Mouse (Mus musculus) stomach, embryonic 14.5 days (tissue): ENCODE results near the gene Ifitm1. TPM values are rescaled to one million over a fixed set of nuclear protein-coding genes. Genes with fewer than 3 reads are reported as not detected.

Experiments
- ATAC-seq: fragments of 200-750 bp; cut with Nextera tagmentation; 2 replicates; pipeline ENCODE4 v1.8.0; 2017; ENCODE audit warnings: low read depth, moderate TSS enrichment; ENCODE audit not compliant: insufficient number of reproducible peaks, insufficient read depth, low FRiP score
- H3K27ac ChIP-seq: fragments of 300-500 bp; sonication (generic); 2 replicates; pipeline ENCODE4 v1.5.1; 2014; ENCODE audit warnings: mild to moderate bottlenecking, low read length, moderate library complexity, mixed read lengths
- H3K27me3 ChIP-seq: fragments of 300-500 bp; sonication (generic); 2 replicates; pipeline ENCODE4 v1.6.1; 2014; ENCODE audit warnings: low read length, control low read depth, mixed read lengths; ENCODE audit not compliant: control insufficient read depth, insufficient read depth
- H3K36me3 ChIP-seq: fragments of 300-500 bp; sonication (generic); 2 replicates; pipeline ENCODE4 v1.6.1; 2014; ENCODE audit warnings: mild to moderate bottlenecking, control low read depth, low read length, moderate library complexity, mixed read lengths; ENCODE audit not compliant: control insufficient read depth, insufficient read depth
- H3K4me1 ChIP-seq: fragments of 300-500 bp; sonication (generic); 2 replicates; pipeline ENCODE4 v1.6.1; 2014; ENCODE audit warnings: low read length, control low read depth, mixed read lengths; ENCODE audit not compliant: control insufficient read depth, insufficient read depth
- H3K4me2 ChIP-seq: fragments of 300-500 bp; sonication (generic); replicated peaks from 2 replicates; pipeline ENCODE4 v1.6.1; 2014; ENCODE audit warnings: low read depth, low read length, control low read depth
- H3K4me3 ChIP-seq: fragments of 300-500 bp; sonication (generic); 2 replicates; pipeline ENCODE4 v1.5.1; 2014; ENCODE audit warnings: low read depth, low read length, control low read depth
- H3K9ac ChIP-seq: fragments of 300-500 bp; sonication (generic); replicated peaks from 2 replicates; pipeline ENCODE4 v1.6.1; 2014; ENCODE audit warnings: low read depth, mild to moderate bottlenecking, control low read depth, low read length, moderate library complexity, mixed read lengths
- H3K9me3 ChIP-seq: fragments of 300-500 bp; sonication (generic); 2 replicates; pipeline ENCODE4 v1.6.1; 2016; ENCODE audit warnings: low read depth, low read length, control low read depth; ENCODE audit not compliant: control insufficient read depth
- WGBS: fragments of 180-500 bp; shearing (Covaris S2); extraction: QIAGEN DNeasy Blood & Tissue Kit; methylation state at CpG from one replicate; pipeline ENCODE4 v1.1.7; 2014; 5-methylcytosine and 5-hydroxymethylcytosine counted together
- polyA plus RNA-seq: library from polyadenylated mRNA; unstranded; fragments of >200 nt; fragmentation: Nextera tagmentation; extraction: Ambion mirVana; gene quantifications from 2 replicates; pipeline ENCODE4 v1.2.1, GENCODE M21; 2014

The Ifitm1 gene
- polyA plus RNA-seq, 1 experiment from 2014 or later = 289 TPM

GRCm38 (mm10) chr7:140938896-140939295 lies 28.1 kb upstream of the Ifitm1 start:
- 25% methylated on average over 2 of the region's 2 CpGs for WGBS
- 0 out of 2 replicates have a peak overlapping the region, but pooled peaks have one; percentile 38 for H3K4me2 ChIP-seq
- no peak for ATAC-seq
- H3K36me3 ChIP-seq = no peaks in the 10 kb centered on the region
- H3K4me3 ChIP-seq = no peak overlapping the region
- H3K9me3 ChIP-seq = no peaks in the 10 kb centered on the region
- no peak overlapping the region for H3K9ac ChIP-seq
- peaks cover 15% of the 10 kb centered on the region; the same call in 1 of the 2 replicates for H3K4me1 ChIP-seq
- peak overlapping the region; percentile 77; the same call in 1 of the 2 replicates for H3K27ac ChIP-seq
- H3K27me3 ChIP-seq = no peaks in the 10 kb centered on the region

GRCm38 (mm10) chr7:140939669-140940171 lies 27.3 kb upstream of the Ifitm1 start:
- no peaks in the 10 kb centered on the region for H3K9me3 ChIP-seq
- no peaks in the 10 kb centered on the region for H3K36me3 ChIP-seq
- H3K27ac ChIP-seq = peak overlapping the region; percentile 77
- WGBS = 4% methylated on average over 7 of the region's 8 CpGs
- H3K4me2 ChIP-seq = peak overlapping the region; percentile 38
- H3K27me3 ChIP-seq = no peaks in the 10 kb centered on the region
- H3K4me1 ChIP-seq = peaks cover 15% of the 10 kb centered on the region; the same call in 1 of the 2 replicates
- peak; percentile 30; the same call in 1 of the 2 replicates for ATAC-seq
- H3K9ac ChIP-seq = no peak overlapping the region
- no peak overlapping the region for H3K4me3 ChIP-seq

- 2% methylated on average over 33 of the region's 33 CpGs for WGBS
- Histone ChIP-seq H3K4me1 (peaks cover 15% of the 10 kb centered on the region; the same call in 1 of the 2 replicates), H3K9ac (peak within 1 kb of the TSS; percentile 49), H3K27ac (peak within 1 kb of the TSS; percentile 94), H3K4me3 (peak within 1 kb of the TSS; percentile 45), H3K4me2 (peak within 1 kb of the TSS; percentile 70), H3K27me3 (no peaks in the 10 kb centered on the region), H3K9me3 (no peaks in the 10 kb centered on the region), H3K36me3 (peaks cover 15% of the 10 kb centered on the region)
- ATAC-seq = peak; percentile 88
Observed at GRCm38 (mm10) chr7:140941222-140942051, 25.6 kb upstream of the Ifitm1 start, which contains the start of gene Pgghg. Gene Pgghg (plus strand): TSS chr7:140941391.

- Histone ChIP-seq H3K36me3 (peaks cover 20% of the 10 kb centered on the region), H3K27me3 (no peaks in the 10 kb centered on the region), H3K4me3 (peak overlapping the region; percentile 45), H3K27ac (peak overlapping the region; percentile 94), H3K4me2 (peak overlapping the region; percentile 70), H3K9me3 (no peaks in the 10 kb centered on the region), H3K9ac (peak overlapping the region; percentile 49), H3K4me1 (peaks cover 15% of the 10 kb centered on the region; the same call in 1 of the 2 replicates)
- WGBS = 39% methylated on average over 9 of the region's 9 CpGs
- ATAC-seq = no peak
Observed at GRCm38 (mm10) chr7:140942341-140942740, 24.7 kb upstream of the Ifitm1 start.

- Histone ChIP-seq H3K4me2 (no peak overlapping the region), H3K27me3 (no peaks in the 10 kb centered on the region), H3K9me3 (no peaks in the 10 kb centered on the region), H3K9ac (no peak overlapping the region), H3K27ac (peak overlapping the region; percentile 94; the same call in 1 of the 2 replicates), H3K4me3 (no peak overlapping the region), H3K4me1 (peaks cover 15% of the 10 kb centered on the region; the same call in 1 of the 2 replicates), H3K36me3 (peaks cover 20% of the 10 kb centered on the region)
- ATAC-seq = no peak
- WGBS = 93% methylated on average over 10 of the region's 10 CpGs
Observed at GRCm38 (mm10) chr7:140942811-140943210, 24.2 kb upstream of the Ifitm1 start.

- Histone ChIP-seq H3K9me3 (no peaks in the 10 kb centered on the region), H3K4me3 (no peak overlapping the region), H3K9ac (no peak overlapping the region), H3K4me1 (peaks cover 15% of the 10 kb centered on the region; the same call in 1 of the 2 replicates), H3K27ac (no peak overlapping the region), H3K36me3 (peaks cover 25% of the 10 kb centered on the region), H3K4me2 (no peak overlapping the region), H3K27me3 (no peaks in the 10 kb centered on the region)
- WGBS = 63% methylated on average over 4 of the region's 4 CpGs
- no peak for ATAC-seq
Observed at GRCm38 (mm10) chr7:140943356-140943755, 23.7 kb upstream of the Ifitm1 start.

- no peak overlapping the region for H3K4me3 ChIP-seq
- no peaks in the 10 kb centered on the region for H3K9me3 ChIP-seq
- WGBS = 88% methylated on average over 7 of the region's 7 CpGs
- H3K27me3 ChIP-seq = no peaks in the 10 kb centered on the region
- H3K9ac ChIP-seq = no peak overlapping the region
- no peak overlapping the region for H3K27ac ChIP-seq
- H3K4me1 ChIP-seq = peaks cover 13% of the 10 kb centered on the region; the same call in 1 of the 2 replicates
- peaks cover 33% of the 10 kb centered on the region for H3K36me3 ChIP-seq
- ATAC-seq = no peak
- H3K4me2 ChIP-seq = no peak overlapping the region
Observed at GRCm38 (mm10) chr7:140944236-140944635, 22.8 kb upstream of the Ifitm1 start.

- no peak overlapping the region for H3K27ac ChIP-seq
- peaks cover 38% of the 10 kb centered on the region for H3K36me3 ChIP-seq
- H3K4me1 ChIP-seq = peaks cover 9% of the 10 kb centered on the region; the same call in 1 of the 2 replicates
- no peaks in the 10 kb centered on the region for H3K9me3 ChIP-seq
- WGBS = 94% methylated on average over 5 of the region's 5 CpGs
- no peak overlapping the region for H3K9ac ChIP-seq
- no peak for ATAC-seq
- H3K4me3 ChIP-seq = no peak overlapping the region
- H3K27me3 ChIP-seq = no peaks in the 10 kb centered on the region
- no peak overlapping the region for H3K4me2 ChIP-seq
Observed at GRCm38 (mm10) chr7:140945247-140945646, 21.8 kb upstream of the Ifitm1 start.
